Mouse (Mus musculus) natural killer cell, adult 2 months (primary cell): ENCODE results near the gene Plxna1.

Experiments used
- DNase-seq, 2 experiments: peaks; one replicate each; pipeline ENCODE4 v3.0.0; 2022; ENCODE audit warnings: low spot score in 2 of 2

The Plxna1 gene

GRCm38 (mm10) chr6:89361418-89362280, 771 bp downstream of the Plxna1 start:
- DNase-seq: no peak

GRCm38 (mm10) chr6:89360709-89361417, 1.6 kb downstream of the Plxna1 start:
- DNase-seq: no peak

- no peak for DNase-seq
Observed at GRCm38 (mm10) chr6:89359771-89360708, 2.4 kb downstream of the Plxna1 start.

GRCm38 (mm10) chr6:89359192-89359591, 3.2 kb downstream of the Plxna1 start:
- DNase-seq: no peak

- DNase-seq: no peak
Observed at GRCm38 (mm10) chr6:89355661-89356060, 6.8 kb downstream of the Plxna1 start.

- DNase-seq: no peak
Observed at GRCm38 (mm10) chr6:89354726-89355125, 7.7 kb downstream of the Plxna1 start.

- DNase-seq: no peak
Observed at GRCm38 (mm10) chr6:89354076-89354475, 8.3 kb downstream of the Plxna1 start.

GRCm38 (mm10) chr6:89353101-89353500, 9.3 kb downstream of the Plxna1 start:
- no peak for DNase-seq

GRCm38 (mm10) chr6:89351441-89352137, 10.8 kb downstream of the Plxna1 start:
- no peak for DNase-seq

- DNase-seq: no peak
Observed at GRCm38 (mm10) chr6:89350520-89350919, 11.9 kb downstream of the Plxna1 start.

- no peak for DNase-seq
Observed at GRCm38 (mm10) chr6:89350037-89350515, 12.3 kb downstream of the Plxna1 start.

- no peak for DNase-seq
Observed at GRCm38 (mm10) chr6:89348363-89348762, 14.1 kb downstream of the Plxna1 start.

GRCm38 (mm10) chr6:89347792-89348191, 14.6 kb downstream of the Plxna1 start:
- DNase-seq: no peak

GRCm38 (mm10) chr6:89345855-89346254, 16.6 kb downstream of the Plxna1 start:
- DNase-seq: no peak

- DNase-seq: no peak
Observed at GRCm38 (mm10) chr6:89345486-89345785, 17.0 kb downstream of the Plxna1 start.

GRCm38 (mm10) chr6:89344613-89345485, 17.6 kb downstream of the Plxna1 start:
- no peak for DNase-seq

GRCm38 (mm10) chr6:89341981-89342380, 20.4 kb downstream of the Plxna1 start:
- DNase-seq: no peak

- DNase-seq: no peak
Observed at GRCm38 (mm10) chr6:89339447-89339846, 23.0 kb downstream of the Plxna1 start.

- no peak for DNase-seq
Observed at GRCm38 (mm10) chr6:89338733-89339132, 23.7 kb downstream of the Plxna1 start.

- no peak for DNase-seq
Observed at GRCm38 (mm10) chr6:89337574-89337973, 24.8 kb downstream of the Plxna1 start.
